Mouse (Mus musculus): ENCODE measurements at regions not wholly inside any gene's neighbourhood (a gene's known extent, or its start where the extent isn't known, plus 50 kb on each side); places are given as distances from the start of the nearest gene placed in this dataset.

GRCm38 (mm10) chrX:19168983-19169382 lies 312.1 kb downstream of the Tex13c3 start:
- no peak for DNase-seq

- no peak for DNase-seq
Measured at GRCm38 (mm10) chrX:19168546-19168945, 312.6 kb downstream of the Tex13c3 start.

- no peak for DNase-seq
Measured at GRCm38 (mm10) chrX:19168111-19168510, 313.0 kb downstream of the Tex13c3 start.

- no peak for DNase-seq
Measured at GRCm38 (mm10) chrX:19167121-19167853, 313.8 kb downstream of the Tex13c3 start.

- no peak for DNase-seq
Measured at GRCm38 (mm10) chrX:19165891-19166644, 315.1 kb downstream of the Tex13c3 start.

- no peak for DNase-seq
Measured at GRCm38 (mm10) chrX:19164151-19164550, 317.0 kb downstream of the Tex13c3 start.

GRCm38 (mm10) chrX:19162958-19163357 lies 318.2 kb downstream of the Tex13c3 start:
- DNase-seq = no peak

GRCm38 (mm10) chrX:19162351-19162750 lies 318.8 kb downstream of the Tex13c3 start:
- DNase-seq = no peak

GRCm38 (mm10) chrX:19160275-19160930 lies 320.7 kb downstream of the Tex13c3 start:
- DNase-seq = no peak

- no peak for DNase-seq
Measured at GRCm38 (mm10) chrX:19157464-19158203, 323.5 kb downstream of the Tex13c3 start.

GRCm38 (mm10) chrX:19153619-19154018 lies 327.5 kb downstream of the Tex13c3 start:
- no peak for DNase-seq

- DNase-seq = no peak
Measured at GRCm38 (mm10) chrX:19152170-19152861, 328.8 kb downstream of the Tex13c3 start.

GRCm38 (mm10) chrX:19150606-19151005 lies 330.5 kb downstream of the Tex13c3 start:
- DNase-seq = no peak

- no peak for DNase-seq
Measured at GRCm38 (mm10) chrX:19148672-19149071, 332.4 kb downstream of the Tex13c3 start.

GRCm38 (mm10) chrX:19148251-19148650 lies 332.9 kb downstream of the Tex13c3 start:
- DNase-seq = no peak

GRCm38 (mm10) chrX:19112753-19113152 lies 368.4 kb downstream of the Tex13c3 start:
- no peak for DNase-seq

GRCm38 (mm10) chrX:19102911-19103310 lies 378.2 kb downstream of the Tex13c3 start:
- no peak for DNase-seq

- DNase-seq = no peak
Measured at GRCm38 (mm10) chrX:19095960-19096359, 385.2 kb downstream of the Tex13c3 start.

GRCm38 (mm10) chrX:19084435-19084834 lies 396.7 kb downstream of the Tex13c3 start:
- DNase-seq = no peak

GRCm38 (mm10) chrX:19080021-19080420 lies 401.1 kb downstream of the Tex13c3 start:
- DNase-seq = no peak

Measured in layer of hippocampus, adult 9-11 months (tissue).